In the genomic region with DNA sequence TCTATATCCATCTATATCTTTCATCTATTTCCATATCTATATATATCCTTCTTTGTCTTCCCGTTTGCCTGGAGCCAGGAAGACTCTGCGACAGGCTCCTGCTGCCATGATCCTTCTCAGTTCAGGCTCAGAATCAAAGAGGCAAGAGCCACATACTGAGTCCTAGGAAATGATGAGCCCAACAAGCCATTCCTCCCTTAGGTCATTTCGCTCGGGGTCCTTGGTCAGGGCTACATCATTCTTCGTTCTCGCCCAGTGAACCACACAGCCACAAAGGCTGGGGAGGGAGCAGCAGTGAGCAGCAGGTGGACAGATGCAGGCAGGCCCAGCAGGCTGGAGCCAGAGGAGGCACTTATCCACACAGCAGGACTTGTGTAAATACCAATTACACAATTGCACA, we compare ENCODE assay signal across 24 mouse cellular contexts. TPM values are rescaled to one million over a fixed set of nuclear protein-coding genes. Genes with fewer than 3 reads are reported as not detected.
DNase-seq lines count a peak whose midpoint lies in the region; ATAC-seq and TF ChIP-seq lines count a peak whose summit lies in the region.
"Had no signal": no experiment of that assay in that cellular context is flagged by ENCODE, and none has a peak within 500 bp of the region (broad histone marks: within the 10 kb centered on the region; RNA-seq: fewer than 3 reads in every experiment).

No protein-coding gene starts in this region.

- no peak for TF ChIP-seq CTCF in forebrain, postnatal 0 days (IDR thresholded peaks at IDR 0.05; ENCODE audit: low read depth)
- no peak for TF ChIP-seq CTCF in lung, postnatal 0 days (IDR thresholded peaks at IDR 0.05)

- WGBS in forebrain, embryonic 14.5 days = 74% methylated on average over 6 of the region's 6 CpGs
- 78% methylated on average over 6 of the region's 6 CpGs for WGBS in forebrain, postnatal 0 days
- WGBS in heart, embryonic 10.5 days = 79% methylated on average over 6 of the region's 6 CpGs
- 82% methylated on average over 6 of the region's 6 CpGs for WGBS in lung, postnatal 0 days

- H3K4me3 ChIP-seq in forebrain, embryonic 14.5 days (ENCODE audit: low read depth, low read length) = no peak overlapping the region
- no peak overlapping the region for H3K4me3 ChIP-seq in forebrain, postnatal 0 days (ENCODE audit: low read depth, low read length)
- no peak overlapping the region for H3K4me3 ChIP-seq in heart, embryonic 10.5 days
- H3K4me3 ChIP-seq in lung, postnatal 0 days (ENCODE audit: low read depth, low read length) = no peak overlapping the region
- H3K4me3 ChIP-seq: embryonic facial prominence, embryonic 10.5 days; embryonic facial prominence, embryonic 12.5 days; forebrain, embryonic 13.5 days had no signal

- no peak for DNase-seq in forebrain, embryonic 14.5 days (ENCODE audit: low spot score)
- DNase-seq in forebrain, postnatal 0 days = no peak
- peak; percentile 59 for DNase-seq in heart, embryonic 10.5 days (ENCODE audit: low spot score)
- DNase-seq in heart, adult 18-20 months = no peak
- peak; percentile 40 for DNase-seq in lung, postnatal 0 days (ENCODE audit: low spot score)
- DNase-seq in lung, postnatal 14 days = no peak
- DNase-seq: adrenal gland, adult 8-10 months; adrenal gland, postnatal 14 days; adrenal gland, postnatal 36 days; B cell, adult 2 months; cerebellum, adult 11-12 months; cerebellum, adult 2 months; cerebellum, adult 9-10 months; cerebellum, postnatal 10 days; cerebellum, postnatal 25 days had no signal

- no peaks in the 10 kb centered on the region for H3K9me3 ChIP-seq in forebrain, embryonic 14.5 days (replicated peaks; ENCODE audit: control insufficient read depth, low read length)
- H3K9me3 ChIP-seq in forebrain, postnatal 0 days (ENCODE audit: low read length) = no peaks in the 10 kb centered on the region
- H3K9me3 ChIP-seq in heart, embryonic 10.5 days = no peaks in the 10 kb centered on the region
- H3K9me3 ChIP-seq in lung, postnatal 0 days (ENCODE audit: low read length) = no peaks in the 10 kb centered on the region
- H3K9me3 ChIP-seq: embryonic facial prominence, embryonic 10.5 days; embryonic facial prominence, embryonic 12.5 days; forebrain, embryonic 13.5 days; G1E had no signal

- ATAC-seq in forebrain, embryonic 14.5 days = 0 out of 2 replicates have a peak, but pooled peaks have one; percentile 27
- ATAC-seq in forebrain, postnatal 0 days = no peak
- ATAC-seq in lung, postnatal 0 days = no peak; the same call in 1 of the 2 replicates
- ATAC-seq: activated CD4-positive, CD25-positive, alpha-beta regulatory T cell, adult 4 months; CD4-positive, CD25-positive, alpha-beta regulatory T cell, adult 4 months; forebrain, embryonic 13.5 days; forebrain, embryonic 16.5 days; Patski had no signal

- no peak overlapping the region for H3K27ac ChIP-seq in forebrain, embryonic 14.5 days (ENCODE audit: low read depth, low read length)
- H3K27ac ChIP-seq in forebrain, postnatal 0 days (ENCODE audit: low read depth, low read length) = no peak overlapping the region
- H3K27ac ChIP-seq in heart, embryonic 10.5 days = no peak overlapping the region
- no peak overlapping the region for H3K27ac ChIP-seq in lung, postnatal 0 days (ENCODE audit: low read length)
- H3K27ac ChIP-seq: embryonic facial prominence, embryonic 10.5 days; embryonic facial prominence, embryonic 12.5 days; forebrain, embryonic 13.5 days had no signal

- 0 out of 2 replicates have a peak, but pooled peaks cover under 1% of the 10 kb centered on the region for H3K4me1 ChIP-seq in forebrain, embryonic 14.5 days (ENCODE audit: control insufficient read depth, insufficient read depth, low read length)
- H3K4me1 ChIP-seq in forebrain, postnatal 0 days (ENCODE audit: insufficient read depth) = no peaks in the 10 kb centered on the region
- peaks cover 5% of the 10 kb centered on the region; the same call in 1 of the 2 replicates for H3K4me1 ChIP-seq in heart, embryonic 10.5 days
- no peaks in the 10 kb centered on the region for H3K4me1 ChIP-seq in lung, postnatal 0 days (ENCODE audit: insufficient read depth, low read depth, low read length)
- H3K4me1 ChIP-seq: embryonic facial prominence, embryonic 12.5 days; forebrain, embryonic 13.5 days had no signal

- no peak for TF ChIP-seq EP300 in lung, postnatal 0 days (IDR thresholded peaks at IDR 0.05)

- no peak overlapping the region for H3K9ac ChIP-seq in forebrain, embryonic 14.5 days (ENCODE audit: low read length)
- H3K9ac ChIP-seq in forebrain, postnatal 0 days = no peak overlapping the region
- no peak overlapping the region for H3K9ac ChIP-seq in lung, postnatal 0 days (replicated peaks; ENCODE audit: low read depth)
- H3K9ac ChIP-seq: embryonic facial prominence, embryonic 12.5 days; forebrain, embryonic 13.5 days had no signal

- H3K4me2 ChIP-seq in forebrain, embryonic 14.5 days (ENCODE audit: low read length) = no peak overlapping the region
- no peak overlapping the region for H3K4me2 ChIP-seq in forebrain, postnatal 0 days (ENCODE audit: low read depth)
- H3K4me2 ChIP-seq in lung, postnatal 0 days (replicated peaks; ENCODE audit: low read depth, low read length) = no peak overlapping the region
- H3K4me2 ChIP-seq: embryonic facial prominence, embryonic 12.5 days; forebrain, embryonic 13.5 days had no signal

- no peaks in the 10 kb centered on the region for H3K27me3 ChIP-seq in forebrain, embryonic 14.5 days (replicated peaks; ENCODE audit: control insufficient read depth, insufficient read depth, low read length)
- H3K27me3 ChIP-seq in forebrain, postnatal 0 days (ENCODE audit: insufficient read depth, low read length) = no peaks in the 10 kb centered on the region
- H3K27me3 ChIP-seq in heart, embryonic 10.5 days (ENCODE audit: insufficient read depth, poor library complexity, severe bottlenecking) = no peaks in the 10 kb centered on the region
- no peaks in the 10 kb centered on the region for H3K27me3 ChIP-seq in lung, postnatal 0 days (replicated peaks; ENCODE audit: insufficient read depth, low read length)
- H3K27me3 ChIP-seq: CH12.LX; embryonic facial prominence, embryonic 12.5 days; forebrain, embryonic 13.5 days had no signal

- H3K36me3 ChIP-seq in forebrain, embryonic 14.5 days (ENCODE audit: control insufficient read depth, insufficient read depth, low read length) = no peaks in the 10 kb centered on the region
- no peaks in the 10 kb centered on the region for H3K36me3 ChIP-seq in forebrain, postnatal 0 days (ENCODE audit: insufficient read depth)
- no peaks in the 10 kb centered on the region for H3K36me3 ChIP-seq in heart, embryonic 10.5 days
- H3K36me3 ChIP-seq in lung, postnatal 0 days (ENCODE audit: insufficient read depth, low read length) = no peaks in the 10 kb centered on the region; the same call in 1 of the 2 replicates
- H3K36me3 ChIP-seq: embryonic facial prominence, embryonic 10.5 days had no signal

RNA-seq across cellular contexts. Expression of a gene that starts 5.5 kb away (rescaled TPM):
- polyA plus RNA-seq in forebrain, embryonic 14.5 days (2014; fragmentation: Nextera tagmentation; extraction: Ambion mirVana) = 4.9 and 5.9 TPM in 2 replicates
- total RNA-seq in forebrain, postnatal 0 days (2014; rRNA removed) = 2.0 and 2.8 TPM in 2 replicates
- 3.2 and 3.8 TPM in 2 replicates for polyA plus RNA-seq in forebrain, postnatal 0 days (2015; fragmentation: Nextera tagmentation; extraction: Ambion mirVana)
- 10.6 and 17.0 TPM in 2 replicates for polyA plus RNA-seq in heart, embryonic 10.5 days (2016; fragmentation: Nextera tagmentation; extraction: Ambion mirVana)
- 1 to 10 TPM; 3.0 to 3.7 TPM for total RNA-seq in heart, adult 18-20 months (2021)
- polyA plus RNA-seq in lung, postnatal 0 days (2015; fragmentation: Nextera tagmentation; extraction: Ambion mirVana) = 21.6 and 23.5 TPM in 2 replicates

RNA-seq across cellular contexts. Expression of a gene that starts 13.4 kb away (rescaled TPM):
- polyA plus RNA-seq in forebrain, embryonic 14.5 days (2014; fragmentation: Nextera tagmentation; extraction: Ambion mirVana) = 4.9 and 6.5 TPM in 2 replicates
- 4.5 and 5.7 TPM in 2 replicates for total RNA-seq in forebrain, postnatal 0 days (2014; rRNA removed)
- polyA plus RNA-seq in forebrain, postnatal 0 days (2015; fragmentation: Nextera tagmentation; extraction: Ambion mirVana) = 4.6 and 8.5 TPM in 2 replicates
- polyA plus RNA-seq in heart, embryonic 10.5 days (2016; fragmentation: Nextera tagmentation; extraction: Ambion mirVana) = 7.4 and 11.4 TPM in 2 replicates
- 10 to 100 TPM; 19.8 to 22.3 TPM for total RNA-seq in heart, adult 18-20 months (2021)
- polyA plus RNA-seq in lung, postnatal 0 days (2015; fragmentation: Nextera tagmentation; extraction: Ambion mirVana) = 14.1 and 16.6 TPM in 2 replicates

RNA-seq across cellular contexts. Expression of a gene that starts 21.6 kb away (rescaled TPM):
- 1.5 and 5.3 TPM in 2 replicates for polyA plus RNA-seq in forebrain, embryonic 14.5 days (2014; fragmentation: Nextera tagmentation; extraction: Ambion mirVana)
- total RNA-seq in forebrain, postnatal 0 days (2014; rRNA removed) = not detected in 2 replicates
- 8.6 and 11.8 TPM in 2 replicates for polyA plus RNA-seq in forebrain, postnatal 0 days (2015; fragmentation: Nextera tagmentation; extraction: Ambion mirVana)
- polyA plus RNA-seq in heart, embryonic 10.5 days (2016; fragmentation: Nextera tagmentation; extraction: Ambion mirVana) = 10.9 and 14.1 TPM in 2 replicates
- total RNA-seq in heart, adult 18-20 months (2021) = 1 to 10 TPM; 4.2 to 4.4 TPM
- 18.9 and 23.2 TPM in 2 replicates for polyA plus RNA-seq in lung, postnatal 0 days (2015; fragmentation: Nextera tagmentation; extraction: Ambion mirVana)
- total RNA-seq: G1E had no signal
- polyA plus RNA-seq: activated CD4-positive, CD25-positive, alpha-beta regulatory T cell, adult 4 months; CD4-positive, CD25-positive, alpha-beta regulatory T cell, adult 4 months; cerebellum, adult 2 months; G1E had no signal

RNA-seq across cellular contexts. Expression of a gene that starts 38.0 kb away (rescaled TPM):
- polyA plus RNA-seq in forebrain, embryonic 14.5 days (2014; fragmentation: Nextera tagmentation; extraction: Ambion mirVana) = 0.62 and 1.2 TPM in 2 replicates
- 3.7 and 5.6 TPM in 2 replicates for total RNA-seq in forebrain, postnatal 0 days (2014; rRNA removed)
- 0.44 and 1.5 TPM in 2 replicates for polyA plus RNA-seq in forebrain, postnatal 0 days (2015; fragmentation: Nextera tagmentation; extraction: Ambion mirVana)
- 0.28 and 0.38 TPM in 2 replicates for polyA plus RNA-seq in heart, embryonic 10.5 days (2016; fragmentation: Nextera tagmentation; extraction: Ambion mirVana)
- under 1 TPM; 0.15 to 0.39 TPM for total RNA-seq in heart, adult 18-20 months (2021)
- not detected in 2 replicates for polyA plus RNA-seq in lung, postnatal 0 days (2015; fragmentation: Nextera tagmentation; extraction: Ambion mirVana)
- total RNA-seq: CH12.LX had no signal
- polyA plus RNA-seq: activated CD4-positive, CD25-positive, alpha-beta regulatory T cell, adult 4 months; CD4-positive, CD25-positive, alpha-beta regulatory T cell, adult 4 months; G1E had no signal

RNA-seq across cellular contexts. Expression of a gene that starts 53.5 kb away (rescaled TPM):
- polyA plus RNA-seq in forebrain, embryonic 14.5 days (2014; fragmentation: Nextera tagmentation; extraction: Ambion mirVana) = 204 and 233 TPM in 2 replicates
- total RNA-seq in forebrain, postnatal 0 days (2014; rRNA removed) = 158 and 219 TPM in 2 replicates
- 315 and 342 TPM in 2 replicates for polyA plus RNA-seq in forebrain, postnatal 0 days (2015; fragmentation: Nextera tagmentation; extraction: Ambion mirVana)
- polyA plus RNA-seq in heart, embryonic 10.5 days (2016; fragmentation: Nextera tagmentation; extraction: Ambion mirVana) = 44.4 and 55.4 TPM in 2 replicates
- total RNA-seq in heart, adult 18-20 months (2021) = 10 to 100 TPM; 13.4 to 15.5 TPM
- 38.4 TPM in 2 replicates for polyA plus RNA-seq in lung, postnatal 0 days (2015; fragmentation: Nextera tagmentation; extraction: Ambion mirVana)

Comparison
In these comparisons a context has a peak if more than half of its experiments do, and no peak if none do; other contexts are left out.
1. DNase-seq: peak in heart, embryonic 10.5 days (single experiment) and lung, postnatal 0 days (single experiment); none in forebrain, embryonic 14.5 days (single experiment), forebrain, postnatal 0 days (single experiment), heart, adult 18-20 months (0 of 2) and lung, postnatal 14 days (single experiment).